Mouse (Mus musculus) G1E-ER4 (cell line): ENCODE results near the gene Btbd9. TPM values are rescaled to one million over a fixed set of nuclear protein-coding genes. Genes with fewer than 3 reads are reported as not detected.

Experiments
- GATA1 ChIP-seq: IDR thresholded peaks from one replicate; pipeline ENCODE4 v1.8.0; 2012; ENCODE audit warnings: low read length, inconsistent platforms
- polyA plus RNA-seq: library from polyadenylated mRNA; stranded (reverse); fragments of >175 nt; gene quantifications from 2 replicates; pipeline ENCODE4 v1.2.3, GENCODE M21; 2012

Btbd9 gene
- polyA plus RNA-seq, 1 experiment, result 84.3 TPM

DNA sequence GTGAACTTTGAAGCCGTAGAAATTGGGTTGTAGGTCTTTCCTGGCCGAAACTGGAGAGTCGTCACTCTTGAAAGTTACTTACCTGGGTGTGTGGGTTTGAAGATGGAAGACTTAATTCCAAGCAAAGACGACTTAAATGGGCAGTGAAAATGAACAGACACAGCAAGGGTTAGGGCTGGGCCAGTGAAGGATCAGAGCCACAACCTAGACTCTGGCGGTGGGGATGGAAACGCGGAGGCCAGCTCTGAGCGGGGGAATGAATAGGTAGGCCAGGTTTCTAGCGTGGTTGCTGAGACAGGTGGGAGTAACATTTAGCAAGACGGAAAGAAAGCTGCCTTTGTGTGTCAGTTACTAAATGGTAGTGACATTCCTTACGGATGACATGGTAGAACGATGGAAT lies 658 bp upstream of the Btbd9 start:
- TF ChIP-seq GATA1, result no peak

DNA sequence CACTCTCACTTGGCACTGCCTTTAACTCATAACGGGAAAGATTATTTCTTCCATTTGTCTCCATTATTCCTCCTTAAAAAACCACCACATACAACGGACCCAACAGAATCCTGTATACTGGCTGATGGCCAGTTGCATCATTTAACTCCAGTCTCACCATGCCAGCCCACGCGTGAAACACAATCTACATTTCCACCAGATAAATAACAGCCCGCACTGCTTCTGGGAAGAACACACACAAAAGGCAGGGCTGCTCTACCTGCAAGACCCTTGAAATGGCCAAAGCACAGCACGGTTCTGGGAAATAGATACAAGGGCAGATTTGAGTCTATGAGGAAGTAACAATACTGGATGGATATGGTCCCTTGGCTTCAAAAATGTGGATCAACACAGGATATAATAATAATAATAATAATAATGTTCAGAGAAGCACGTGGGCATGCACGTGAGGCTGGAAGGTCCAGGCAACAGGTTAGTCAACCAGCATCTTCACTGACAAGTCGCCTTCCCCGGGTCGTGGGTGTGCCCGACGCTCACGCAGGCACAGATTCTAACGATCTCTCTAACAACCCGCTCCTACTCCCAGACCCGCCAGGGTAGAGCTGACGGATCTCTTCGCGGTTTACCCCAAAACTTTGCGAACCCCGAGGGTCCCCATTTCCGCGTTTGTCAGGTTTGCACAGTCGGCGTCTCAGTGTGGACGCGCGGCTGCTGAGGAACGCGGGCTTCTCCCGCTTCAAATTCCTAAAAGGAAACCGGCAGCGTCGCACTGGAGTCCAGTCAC lies 975 bp downstream of the Btbd9 start:
- TF ChIP-seq GATA1, result no peak

DNA sequence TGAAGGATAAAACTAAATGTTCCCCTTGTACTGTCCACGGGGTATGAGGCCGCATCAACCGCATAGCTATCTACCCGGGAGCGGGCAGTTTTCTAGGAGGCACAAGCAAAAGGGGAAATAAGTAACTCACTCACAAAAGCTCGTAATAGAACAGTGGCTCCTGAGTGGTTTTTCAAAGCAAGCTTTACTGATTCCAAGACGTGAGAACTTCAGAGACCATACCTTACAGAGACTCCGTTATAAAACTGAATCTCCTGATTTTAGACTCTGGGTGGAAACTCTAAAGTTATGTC lies 1.6 kb downstream of the Btbd9 start:
- TF ChIP-seq GATA1, result no peak

DNA sequence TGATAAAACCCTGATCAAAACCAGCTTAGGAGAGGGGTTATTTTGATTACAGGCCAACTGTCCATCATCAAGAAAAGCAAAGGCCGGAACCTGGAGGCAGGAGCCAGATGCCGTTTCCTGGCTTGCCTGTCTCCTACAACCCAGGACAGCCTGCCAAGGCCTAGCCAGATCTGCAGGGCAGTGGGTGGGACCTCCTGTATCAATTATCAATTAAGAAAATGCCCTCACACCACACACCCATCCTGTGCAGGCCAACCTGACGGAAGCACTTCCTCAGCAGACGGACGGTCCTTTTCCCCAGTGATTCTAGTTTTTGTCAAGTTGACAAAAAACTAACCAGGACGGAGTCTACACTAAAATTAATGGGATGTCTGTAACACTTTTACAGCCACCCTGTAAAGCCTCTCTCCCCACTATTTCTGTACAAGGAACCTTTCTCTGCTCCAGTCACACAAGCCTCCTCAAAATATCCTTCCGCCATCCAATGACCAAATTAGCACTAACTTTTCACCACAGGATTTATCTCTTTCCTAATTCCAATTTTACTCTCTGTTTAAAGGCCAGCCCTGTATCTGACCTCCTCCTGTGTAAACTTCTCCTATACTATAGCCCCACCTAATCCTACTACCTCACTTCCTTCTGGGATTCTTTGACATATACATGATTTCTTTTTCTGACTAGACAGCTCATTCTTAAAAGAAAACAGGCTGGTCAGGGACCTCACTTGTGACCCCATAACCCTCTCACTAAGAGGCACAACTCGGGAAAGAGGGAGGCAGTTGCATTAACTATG lies 2.1 kb downstream of the Btbd9 start:
- TF ChIP-seq GATA1, result no peak

DNA sequence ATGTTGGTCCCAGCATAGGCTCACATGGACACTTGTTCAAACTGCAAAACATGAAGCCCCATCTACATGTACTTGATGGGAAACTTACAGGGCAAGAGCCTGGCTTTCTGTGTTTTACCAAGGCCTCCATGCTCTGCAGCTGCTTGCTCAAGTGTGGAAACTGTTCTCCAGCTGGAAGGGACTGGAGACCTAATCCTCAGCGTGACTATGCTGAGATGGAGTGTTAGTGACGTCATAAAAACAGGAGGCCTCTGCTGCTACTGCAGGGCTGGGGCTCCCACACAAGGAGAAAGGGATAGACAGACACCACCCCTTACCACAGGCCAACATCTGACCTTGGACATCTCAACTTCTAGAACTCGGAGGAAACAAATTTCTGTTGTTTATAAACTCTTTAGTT lies 5.3 kb downstream of the Btbd9 start:
- TF ChIP-seq GATA1, result no peak

DNA sequence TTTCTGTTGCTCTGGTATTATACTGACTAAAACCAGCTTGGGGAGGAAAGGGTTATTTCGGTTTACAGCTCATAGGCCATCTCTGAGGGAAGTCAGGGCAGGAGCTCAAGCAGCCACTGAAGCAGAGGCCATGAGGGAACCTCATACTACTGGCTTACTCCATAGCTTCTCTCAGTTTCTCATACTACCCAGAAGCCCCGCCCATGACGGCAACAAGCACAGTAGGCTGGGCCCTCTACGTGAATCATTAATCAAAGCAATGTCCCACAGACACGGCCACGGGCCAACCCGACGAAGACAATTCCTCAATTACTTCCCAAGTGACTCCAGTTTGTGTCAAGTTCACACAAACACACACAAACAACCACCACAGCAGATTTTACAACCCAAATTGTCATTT lies 6.1 kb downstream of the Btbd9 start:
- no peak for TF ChIP-seq GATA1

DNA sequence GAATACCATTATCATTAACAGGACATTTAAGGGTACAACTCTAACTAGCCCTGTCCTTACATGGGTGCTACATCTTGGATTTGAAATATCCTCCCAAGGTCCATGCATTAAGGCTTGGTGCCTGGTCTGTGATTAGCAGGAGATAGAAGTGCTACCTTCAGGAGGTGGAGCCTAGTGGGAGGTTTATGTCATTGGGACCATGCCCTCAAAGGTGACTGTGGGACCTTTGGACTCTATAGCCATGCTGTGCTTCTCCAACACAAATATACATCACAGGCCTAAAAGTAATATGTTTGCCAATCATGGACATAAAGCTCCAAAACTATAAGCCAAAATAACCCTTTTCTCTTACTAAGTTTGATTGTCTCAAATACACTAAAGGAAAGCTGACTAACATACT lies 7.8 kb downstream of the Btbd9 start:
- no peak for TF ChIP-seq GATA1

DNA sequence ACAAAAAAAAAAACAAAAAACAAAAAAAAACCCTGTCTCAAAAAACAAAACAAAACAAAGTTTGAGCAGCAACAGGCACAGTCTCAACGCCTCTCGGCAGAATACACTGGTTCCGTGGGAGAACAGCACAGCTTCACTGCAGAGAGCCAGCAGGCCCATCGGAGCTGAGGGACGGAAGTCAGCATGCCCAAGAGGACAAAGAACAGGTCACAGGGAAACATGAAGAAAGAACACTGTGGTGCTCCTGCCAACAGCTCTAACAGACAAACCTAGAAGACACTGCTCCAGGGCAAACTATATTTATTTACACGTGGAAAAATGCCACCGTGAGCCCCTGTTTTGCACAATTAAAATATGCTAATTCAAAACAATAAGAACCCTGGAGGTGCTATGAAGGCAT lies 11.3 kb downstream of the Btbd9 start:
- no peak for TF ChIP-seq GATA1

DNA sequence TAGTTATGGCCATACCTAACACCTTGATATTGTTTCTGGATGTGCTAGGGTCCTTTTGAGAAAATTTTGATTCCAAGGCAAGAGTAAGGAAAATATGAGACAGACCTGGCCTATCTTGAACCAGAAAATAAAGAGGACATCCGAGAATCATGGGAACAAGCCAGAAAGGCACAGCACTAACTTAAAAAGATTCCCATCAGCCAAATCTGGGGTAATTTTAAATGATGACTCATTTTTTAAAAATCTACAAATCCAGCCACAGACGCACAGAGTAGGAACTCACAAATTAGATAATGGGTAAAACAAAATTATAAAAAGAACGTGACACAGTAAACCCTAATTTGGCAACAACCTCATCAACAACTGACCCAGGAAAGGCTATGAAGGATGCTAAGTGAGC lies 11.9 kb downstream of the Btbd9 start:
- TF ChIP-seq GATA1, result no peak

DNA sequence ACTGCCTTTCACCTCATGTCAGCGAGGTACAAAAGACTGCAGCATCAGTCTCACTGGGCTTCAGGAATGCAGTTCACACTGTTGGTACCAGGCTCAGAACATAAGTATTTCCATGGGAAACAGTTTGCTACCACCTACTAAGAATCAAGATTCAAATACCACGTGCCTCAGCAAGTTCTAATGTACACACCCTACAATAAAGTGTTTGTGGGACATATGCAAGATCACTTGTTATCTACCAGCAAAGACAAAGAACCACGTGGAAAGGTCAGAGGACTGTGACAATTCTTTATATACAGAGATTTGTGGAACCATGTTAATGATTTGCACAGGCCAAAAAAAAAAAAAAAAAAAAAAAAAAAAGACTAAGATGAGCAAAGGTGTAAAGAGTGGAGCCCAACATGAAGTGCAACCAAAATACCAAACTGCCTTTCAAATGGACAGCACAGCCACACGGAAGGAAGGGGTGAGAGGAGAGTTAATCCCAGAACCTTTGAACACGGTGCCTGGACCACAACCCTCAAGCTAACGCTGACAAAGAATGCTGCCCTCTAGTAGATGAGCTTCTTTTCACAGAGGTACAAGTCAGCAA lies 12.7 kb downstream of the Btbd9 start:
- TF ChIP-seq GATA1, result no peak

DNA sequence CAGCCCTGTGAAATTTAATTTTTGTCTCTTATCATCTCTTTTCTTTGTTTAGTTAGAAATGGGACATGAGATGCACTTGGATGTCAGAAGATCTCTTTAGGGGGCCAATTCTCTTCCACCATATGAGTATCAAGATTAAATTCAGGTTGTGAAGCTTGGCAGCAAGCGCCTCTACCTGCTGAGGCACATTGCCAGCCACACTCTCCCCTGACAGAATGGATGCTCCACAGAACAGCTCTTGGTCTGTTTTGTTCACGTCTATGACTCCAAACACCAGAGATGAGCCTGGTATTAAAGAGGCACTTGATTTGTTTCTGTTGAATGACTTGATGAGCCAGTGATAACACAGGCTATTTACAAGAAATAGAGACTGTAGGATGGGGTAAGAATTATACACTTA lies 13.5 kb downstream of the Btbd9 start:
- TF ChIP-seq GATA1, result no peak

DNA sequence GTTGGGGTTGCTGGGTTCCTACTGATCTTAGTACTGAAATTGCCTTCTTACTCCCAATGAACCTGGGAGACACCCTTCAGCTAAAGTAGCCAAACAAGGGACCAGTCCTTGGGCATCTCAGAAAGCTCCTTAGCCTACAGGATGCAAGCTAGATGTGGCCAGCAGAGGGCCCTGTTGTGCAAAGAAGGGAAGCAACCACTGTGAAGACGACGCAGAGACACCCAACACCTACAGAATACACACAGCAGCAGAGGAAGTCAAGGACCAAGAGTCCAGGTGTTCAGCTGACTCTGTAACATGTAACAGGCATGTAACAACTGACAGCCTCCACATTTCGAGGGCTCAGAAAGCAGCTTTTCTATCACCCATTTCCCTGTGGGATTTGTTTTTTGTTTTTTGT lies 16.8 kb downstream of the Btbd9 start:
- TF ChIP-seq GATA1, result no peak

DNA sequence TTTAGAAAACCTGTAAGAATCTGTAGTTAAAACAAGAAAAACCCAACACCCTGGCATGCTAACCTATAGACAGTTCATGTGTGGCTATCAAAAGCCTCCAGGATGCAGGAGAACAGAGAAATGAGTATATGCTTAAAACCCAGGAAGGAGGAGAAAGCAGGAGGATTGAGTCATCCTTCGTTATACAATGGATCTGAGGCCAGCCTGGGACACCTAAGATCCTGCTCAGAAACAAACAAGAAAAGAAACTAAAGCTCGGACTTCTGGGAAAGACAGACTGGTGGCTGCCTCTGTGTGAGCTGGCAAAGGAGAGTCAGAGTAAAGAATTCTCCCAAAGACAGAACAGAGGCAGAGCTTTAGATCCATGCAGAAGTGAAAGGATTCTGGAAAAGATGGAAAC lies 17.7 kb downstream of the Btbd9 start:
- TF ChIP-seq GATA1, result no peak

DNA sequence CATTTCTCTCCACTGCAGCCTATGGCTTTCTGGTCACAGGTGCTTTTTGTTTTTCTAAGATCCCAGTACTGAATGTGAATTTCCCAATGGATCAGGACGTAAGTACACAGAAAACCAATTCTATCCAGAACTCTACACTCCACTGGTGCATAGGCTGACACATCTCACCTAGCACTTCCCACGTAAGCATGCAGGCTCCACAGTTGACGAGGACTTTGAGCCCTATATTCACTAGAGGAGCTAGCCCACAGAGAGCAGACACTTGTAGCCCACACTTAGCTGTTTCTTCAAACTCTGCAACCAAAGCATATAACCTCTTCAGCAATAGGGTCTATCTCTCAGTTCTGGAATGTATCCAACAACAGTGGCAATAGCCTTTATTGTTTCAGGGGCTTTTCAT lies 19.8 kb downstream of the Btbd9 start:
- no peak for TF ChIP-seq GATA1

DNA sequence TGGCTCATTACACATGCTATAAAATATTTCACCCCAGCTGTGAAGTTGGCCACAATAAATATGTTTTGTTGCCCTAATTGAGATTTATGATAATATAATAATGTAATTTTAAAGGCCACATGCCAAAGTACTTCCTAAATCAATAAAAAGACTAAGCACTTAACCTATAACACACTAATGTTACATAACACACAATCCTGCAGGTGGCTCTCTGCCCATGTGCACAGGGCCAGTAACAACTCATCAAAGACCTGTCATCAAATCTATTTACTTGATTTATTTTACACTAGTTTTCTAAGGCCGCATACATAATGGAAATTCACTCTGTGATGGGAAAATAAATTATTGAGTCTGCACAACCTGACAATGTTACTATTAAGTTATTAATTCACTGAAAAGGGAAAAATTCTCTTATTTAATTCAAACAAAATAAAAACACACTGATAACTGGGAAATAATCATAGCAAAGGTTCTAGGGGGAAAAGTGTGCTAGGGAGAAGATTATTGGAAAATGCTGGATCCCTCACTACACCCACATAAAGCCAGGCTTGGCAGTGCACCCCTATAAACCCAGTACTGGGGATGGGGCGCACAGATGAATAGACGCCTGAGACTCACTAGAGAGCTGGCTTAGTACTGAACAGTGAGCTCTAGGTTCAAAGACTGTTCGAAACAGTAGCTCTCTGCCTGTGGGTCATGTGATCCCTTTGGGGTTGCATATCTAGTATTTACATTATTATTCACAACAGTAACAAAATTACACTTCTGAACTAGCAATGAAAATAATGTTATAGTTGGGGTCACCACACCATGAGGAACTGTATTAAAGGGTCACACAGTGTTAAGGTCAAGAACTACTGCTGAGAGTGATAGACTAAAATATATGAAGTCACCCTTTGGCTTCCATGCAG lies 23.0 kb downstream of the Btbd9 start:
- TF ChIP-seq GATA1, result no peak

DNA sequence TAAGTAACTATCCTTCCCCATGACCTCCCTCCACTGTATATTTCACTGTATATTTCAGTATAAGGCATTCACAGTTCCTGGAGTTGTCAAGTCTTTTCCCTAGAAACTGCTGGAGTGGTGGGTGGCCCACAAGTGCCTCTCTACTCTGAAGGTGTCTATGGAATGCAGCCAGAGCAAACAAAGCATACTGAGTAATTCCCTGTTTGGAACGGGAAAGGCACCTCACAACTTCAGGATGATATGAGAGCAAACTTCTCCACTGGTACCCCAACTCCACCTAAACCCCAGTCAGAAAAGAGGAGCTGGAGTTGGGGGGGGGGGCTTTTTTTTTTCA lies 25.5 kb downstream of the Btbd9 start:
- TF ChIP-seq GATA1, result no peak
